Mouse (Mus musculus): ENCODE measurements around the gene Saa2. TPM values are rescaled to one million over a fixed set of nuclear protein-coding genes. Genes with fewer than 3 reads are reported as not detected.

Gene Saa2
- total and polyA plus RNA-seq, 2 experiments from 2014 or later: 0.05 to 1.1 TPM

GRCm38 (mm10) chr7:46761049-46761795, 9.6 kb downstream of the Saa2 start:
- peaks cover 47% of the 10 kb centered on the region; the same call in 1 of the 2 replicates for H3K36me3 ChIP-seq (ENCODE audit: insufficient read depth, low read length)
- TF ChIP-seq CTCF (IDR thresholded peaks at IDR 0.05; ENCODE audit: low read depth): no peak
- ATAC-seq: no peak
- no peaks in the 10 kb centered on the region for H3K9me3 ChIP-seq (ENCODE audit: low read length)
- H3K4me2 ChIP-seq (ENCODE audit: low read depth, low read length): no peak overlapping the region
- H3K4me3 ChIP-seq (ENCODE audit: low read length): no peak overlapping the region
- no peaks in the 10 kb centered on the region for H3K4me1 ChIP-seq (ENCODE audit: insufficient read depth, low read length)
- no peaks in the 10 kb centered on the region for H3K27me3 ChIP-seq (ENCODE audit: insufficient read depth, low read length)
- no peak for DNase-seq (ENCODE audit: low spot score)
- H3K9ac ChIP-seq (replicated peaks; ENCODE audit: low read length): no peak overlapping the region
- H3K27ac ChIP-seq: no peak overlapping the region
- 76% methylated on average over 11 of the region's 11 CpGs for WGBS

GRCm38 (mm10) chr7:46762601-46763000, 11.0 kb downstream of the Saa2 start:
- Histone ChIP-seq H3K27ac (no peak overlapping the region), H3K4me2 (ENCODE audit: low read depth, low read length) (no peak overlapping the region), H3K36me3 (ENCODE audit: insufficient read depth, low read length) (peaks cover 54% of the 10 kb centered on the region; the same call in 1 of the 2 replicates), H3K4me3 (ENCODE audit: low read length) (no peak overlapping the region), H3K9ac (replicated peaks; ENCODE audit: low read length) (no peak overlapping the region), H3K27me3 (ENCODE audit: insufficient read depth, low read length) (no peaks in the 10 kb centered on the region), H3K4me1 (ENCODE audit: insufficient read depth, low read length) (no peaks in the 10 kb centered on the region), H3K9me3 (ENCODE audit: low read length) (no peaks in the 10 kb centered on the region)
- no peak for ATAC-seq
- 92% methylated on average over 5 of the region's 5 CpGs for WGBS
- no peak for TF ChIP-seq CTCF (IDR thresholded peaks at IDR 0.05; ENCODE audit: low read depth)
- DNase-seq (ENCODE audit: low spot score): no peak

- DNase-seq (ENCODE audit: low spot score): no peak
- no peak for TF ChIP-seq CTCF (IDR thresholded peaks at IDR 0.05; ENCODE audit: low read depth)
- Histone ChIP-seq H3K9ac (replicated peaks; ENCODE audit: low read length) (no peak overlapping the region), H3K9me3 (ENCODE audit: low read length) (no peaks in the 10 kb centered on the region), H3K27me3 (ENCODE audit: insufficient read depth, low read length) (no peaks in the 10 kb centered on the region), H3K4me2 (ENCODE audit: low read depth, low read length) (no peak overlapping the region), H3K36me3 (ENCODE audit: insufficient read depth, low read length) (peaks cover 71% of the 10 kb centered on the region), H3K4me3 (ENCODE audit: low read length) (no peak overlapping the region), H3K27ac (no peak overlapping the region), H3K4me1 (ENCODE audit: insufficient read depth, low read length) (no peaks in the 10 kb centered on the region)
- WGBS: 85% methylated on average over 8 of the region's 8 CpGs
- ATAC-seq: no peak
Observed at GRCm38 (mm10) chr7:46764672-46765071, 13.1 kb downstream of the Saa2 start.

- Histone ChIP-seq H3K27me3 (ENCODE audit: insufficient read depth, low read length) (no peaks in the 10 kb centered on the region), H3K9ac (replicated peaks; ENCODE audit: low read length) (no peak overlapping the region), H3K36me3 (ENCODE audit: insufficient read depth, low read length) (peaks cover 66% of the 10 kb centered on the region), H3K4me1 (ENCODE audit: insufficient read depth, low read length) (no peaks in the 10 kb centered on the region), H3K9me3 (ENCODE audit: low read length) (no peaks in the 10 kb centered on the region), H3K4me2 (ENCODE audit: low read depth, low read length) (no peak overlapping the region), H3K27ac (no peak overlapping the region), H3K4me3 (ENCODE audit: low read length) (no peak overlapping the region)
- DNase-seq (ENCODE audit: low spot score): no peak
- ATAC-seq: no peak
- no peak for TF ChIP-seq CTCF (IDR thresholded peaks at IDR 0.05; ENCODE audit: low read depth)
Observed at GRCm38 (mm10) chr7:46767371-46767770, 15.8 kb downstream of the Saa2 start.

GRCm38 (mm10) chr7:46768451-46768850, 16.9 kb downstream of the Saa2 start:
- Histone ChIP-seq H3K4me2 (ENCODE audit: low read depth, low read length) (no peak overlapping the region), H3K4me1 (ENCODE audit: insufficient read depth, low read length) (no peaks in the 10 kb centered on the region), H3K27ac (no peak overlapping the region), H3K9ac (replicated peaks; ENCODE audit: low read length) (no peak overlapping the region), H3K9me3 (ENCODE audit: low read length) (no peaks in the 10 kb centered on the region), H3K4me3 (ENCODE audit: low read length) (no peak overlapping the region), H3K27me3 (ENCODE audit: insufficient read depth, low read length) (no peaks in the 10 kb centered on the region), H3K36me3 (ENCODE audit: insufficient read depth, low read length) (peaks cover 62% of the 10 kb centered on the region)
- no peak for ATAC-seq
- WGBS: 92% methylated on average over 7 of the region's 7 CpGs
- no peak for DNase-seq (ENCODE audit: low spot score)
- no peak for TF ChIP-seq CTCF (IDR thresholded peaks at IDR 0.05; ENCODE audit: low read depth)

- no peaks in the 10 kb centered on the region for H3K4me1 ChIP-seq (ENCODE audit: insufficient read depth, low read length)
- H3K4me3 ChIP-seq (ENCODE audit: low read length): no peak overlapping the region
- H3K36me3 ChIP-seq (ENCODE audit: insufficient read depth, low read length): peaks cover 62% of the 10 kb centered on the region
- ATAC-seq (no peak), DNase-seq (ENCODE audit: low spot score) (peak; percentile 76)
- TF ChIP-seq CTCF (IDR thresholded peaks at IDR 0.05; ENCODE audit: low read depth): peak; percentile 97
- no peaks in the 10 kb centered on the region for H3K9me3 ChIP-seq (ENCODE audit: low read length)
- H3K27ac ChIP-seq: no peak overlapping the region
- H3K4me2 ChIP-seq (ENCODE audit: low read depth, low read length): no peak overlapping the region
- no peak overlapping the region for H3K9ac ChIP-seq (replicated peaks; ENCODE audit: low read length)
- H3K27me3 ChIP-seq (ENCODE audit: insufficient read depth, low read length): no peaks in the 10 kb centered on the region
- WGBS: 63% methylated on average over 4 of the region's 4 CpGs
Observed at GRCm38 (mm10) chr7:46770706-46771105, 19.1 kb downstream of the Saa2 start.

GRCm38 (mm10) chr7:46789177-46789849, 37.7 kb downstream of the Saa2 start:
- DNase-seq (ENCODE audit: low spot score): no peak
- Histone ChIP-seq H3K4me3 (ENCODE audit: low read length) (no peak overlapping the region), H3K9me3 (ENCODE audit: low read length) (no peaks in the 10 kb centered on the region), H3K36me3 (ENCODE audit: insufficient read depth, low read length) (peaks cover 39% of the 10 kb centered on the region), H3K27me3 (ENCODE audit: insufficient read depth, low read length) (no peaks in the 10 kb centered on the region), H3K4me2 (ENCODE audit: low read depth, low read length) (no peak overlapping the region), H3K27ac (no peak overlapping the region), H3K4me1 (ENCODE audit: insufficient read depth, low read length) (no peaks in the 10 kb centered on the region), H3K9ac (replicated peaks; ENCODE audit: low read length) (no peak overlapping the region)
- 89% methylated on average over 5 of the region's 5 CpGs for WGBS
- no peak for ATAC-seq
- TF ChIP-seq CTCF (IDR thresholded peaks at IDR 0.05; ENCODE audit: low read depth): no peak
